Comparison of ENCODE assay signal across 8 mouse cellular contexts in the genomic region with DNA sequence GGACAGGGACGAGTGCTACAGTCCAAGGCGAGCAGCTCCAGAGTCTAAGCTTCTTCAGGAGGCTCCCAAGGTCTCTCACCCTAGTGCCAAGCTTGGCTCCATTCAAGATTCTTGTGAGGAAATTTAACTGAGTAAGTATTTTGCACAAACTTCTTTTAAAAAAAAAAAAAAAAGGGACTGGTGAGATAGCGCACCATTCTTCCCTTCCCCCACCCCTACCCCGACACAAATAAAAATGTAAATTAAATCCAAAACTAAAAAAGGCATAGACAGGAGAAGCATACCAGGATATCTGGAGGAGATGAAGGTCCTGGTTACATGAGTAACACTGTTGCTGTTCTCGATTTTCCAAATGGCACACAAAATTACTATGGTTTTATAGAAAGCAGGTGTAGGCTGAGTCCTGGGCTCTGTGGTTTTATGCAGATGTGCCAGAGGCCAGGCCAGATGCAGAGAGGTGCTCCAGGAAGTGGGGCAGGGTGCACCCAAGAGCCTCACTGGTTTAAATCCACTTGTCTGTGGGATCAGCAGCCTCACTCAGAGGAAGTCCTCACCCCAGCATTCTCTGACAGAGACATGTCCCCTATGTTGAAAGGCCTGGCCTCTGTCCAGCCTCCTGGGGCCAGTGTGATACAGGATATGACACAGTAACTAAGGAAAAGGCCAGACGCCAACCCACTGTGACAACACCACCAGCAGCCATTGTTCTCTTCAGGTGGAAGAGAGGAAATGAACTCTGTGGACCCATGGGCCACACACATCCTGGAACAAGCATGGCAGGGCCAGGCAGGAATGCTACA. TPM values are rescaled to one million over a fixed set of nuclear protein-coding genes. Genes with fewer than 3 reads are reported as not detected.
A peak's percentile ranks its signal among the peaks of the same experiment; 100 is the strongest.
DNase-seq lines count a peak whose midpoint lies in the region; ATAC-seq lines count a peak whose summit lies in the region.

No protein-coding gene starts in this region.

- H3K4me3 ChIP-seq in neural tube, embryonic 13.5 days = no peak overlapping the region
- H3K4me3 ChIP-seq in kidney, embryonic 15.5 days (replicated peaks) = no peak overlapping the region

- H3K9ac ChIP-seq in neural tube, embryonic 13.5 days = no peak overlapping the region
- H3K9ac ChIP-seq in kidney, embryonic 15.5 days = no peak overlapping the region

- H3K4me1 ChIP-seq in neural tube, embryonic 13.5 days (replicated peaks) = peaks cover 28% of the 10 kb centered on the region
- peaks cover 56% of the 10 kb centered on the region for H3K4me1 ChIP-seq in kidney, embryonic 15.5 days

- DNase-seq in neural tube, embryonic 10.5 days (ENCODE audit: extremely low spot score, low spot score) = no peak
- DNase-seq in adrenal gland, adult 8-10 months = peak; percentile 80
- DNase-seq in heart, adult 9 months (ENCODE audit: low spot score in 2 of 2) = peak; percentile 90 to 94
- peak; percentile 92 for DNase-seq in lung, postnatal 14 days
- DNase-seq in thymus, adult 18-20 months = peak; percentile 74 to 85
- DNase-seq in layer of hippocampus, adult 8-10 months (ENCODE audit: low spot score in 2 of 2) = no peak

- H3K27ac ChIP-seq in neural tube, embryonic 13.5 days (replicated peaks) = peak overlapping the region; percentile 52; the same call in 1 of the 2 replicates
- H3K27ac ChIP-seq in kidney, embryonic 15.5 days = peak overlapping the region; percentile 77

- H3K4me2 ChIP-seq in neural tube, embryonic 13.5 days = no peak overlapping the region
- no peak overlapping the region for H3K4me2 ChIP-seq in kidney, embryonic 15.5 days

- ATAC-seq in neural tube, embryonic 13.5 days (ENCODE audit: low read depth) = no peak
- ATAC-seq in kidney, embryonic 15.5 days (replicated peaks; ENCODE audit: low FRiP score) = no peak

- H3K27me3 ChIP-seq in neural tube, embryonic 13.5 days = no peaks in the 10 kb centered on the region
- H3K27me3 ChIP-seq in kidney, embryonic 15.5 days = no peaks in the 10 kb centered on the region

- no peaks in the 10 kb centered on the region for H3K9me3 ChIP-seq in neural tube, embryonic 13.5 days
- no peaks in the 10 kb centered on the region for H3K9me3 ChIP-seq in kidney, embryonic 15.5 days (replicated peaks)

- no peaks in the 10 kb centered on the region for H3K36me3 ChIP-seq in neural tube, embryonic 13.5 days
- H3K36me3 ChIP-seq in kidney, embryonic 15.5 days = no peaks in the 10 kb centered on the region

- 79% methylated on average over 6 of the region's 6 CpGs for WGBS in neural tube, embryonic 13.5 days
- 69% methylated on average over 6 of the region's 6 CpGs for WGBS in kidney, embryonic 15.5 days

RNA-seq across cellular contexts. Expression of a gene that starts 5.0 kb away (rescaled TPM):
- polyA plus RNA-seq in neural tube, embryonic 13.5 days (2015; fragmentation: Nextera tagmentation; extraction: Ambion mirVana) = 33.3 and 34.1 TPM in 2 replicates
- 10 to 100 TPM; 27.8 to 36.2 (median 33.1) TPM for total RNA-seq in adrenal gland, adult 8-10 months (2022)
- 16.9 and 17.7 TPM in 2 replicates for polyA plus RNA-seq in kidney, embryonic 15.5 days (2015; fragmentation: Nextera tagmentation; extraction: Ambion mirVana)
- 10 to 100 TPM; 21.0 to 24.8 (median 23.8) TPM for total RNA-seq in layer of hippocampus, adult 8-10 months (2022)

RNA-seq across cellular contexts. Expression of a gene that starts 23.2 kb away (rescaled TPM):
- polyA plus RNA-seq in neural tube, embryonic 13.5 days (2015; fragmentation: Nextera tagmentation; extraction: Ambion mirVana) = 0.77 and 1.2 TPM in 2 replicates
- 1 to 10 TPM; 5.2 to 6.7 (median 6.1) TPM for total RNA-seq in adrenal gland, adult 8-10 months (2022)
- 3.8 and 4.4 TPM in 2 replicates for polyA plus RNA-seq in kidney, embryonic 15.5 days (2015; fragmentation: Nextera tagmentation; extraction: Ambion mirVana)
- 1 to 10 TPM; 1.2 to 3.7 (median 2.3) TPM for total RNA-seq in layer of hippocampus, adult 8-10 months (2022)

RNA-seq across cellular contexts. Expression of a gene that starts 37.9 kb away (rescaled TPM):
- polyA plus RNA-seq in neural tube, embryonic 13.5 days (2015; fragmentation: Nextera tagmentation; extraction: Ambion mirVana) = 2.7 TPM in 2 replicates
- 1 to 10 TPM in 1 of 4 experiments, under 1 TPM in 1, not detected in 2; 0.35 to 1.6 TPM for total RNA-seq in adrenal gland, adult 8-10 months (2022)
- polyA plus RNA-seq in kidney, embryonic 15.5 days (2015; fragmentation: Nextera tagmentation; extraction: Ambion mirVana) = 13.4 and 14.3 TPM in 2 replicates
- total RNA-seq in layer of hippocampus, adult 8-10 months (2022) = 10 to 100 TPM in 2 of 4 experiments, 1 to 10 TPM in 2; 1.5 to 19.3 (median 10.9) TPM

Comparison
In these comparisons a context has a peak if more than half of its experiments do, and no peak if none do; other contexts are left out.
1. DNase-seq: peak in adrenal gland, adult 8-10 months (single experiment), heart, adult 9 months (2 of 2), lung, postnatal 14 days (single experiment) and thymus, adult 18-20 months (2 of 2); none in neural tube, embryonic 10.5 days (single experiment) and layer of hippocampus, adult 8-10 months (0 of 2).